Mouse (Mus musculus): ENCODE results near the gene Tardbp. TPM values are rescaled to one million over a fixed set of nuclear protein-coding genes. Genes with fewer than 3 reads are reported as not detected.

The Tardbp gene
- 337 and 369 TPM in 2 replicates for polyA plus RNA-seq (2015; fragmentation: Nextera tagmentation; extraction: Ambion mirVana)

DNA sequence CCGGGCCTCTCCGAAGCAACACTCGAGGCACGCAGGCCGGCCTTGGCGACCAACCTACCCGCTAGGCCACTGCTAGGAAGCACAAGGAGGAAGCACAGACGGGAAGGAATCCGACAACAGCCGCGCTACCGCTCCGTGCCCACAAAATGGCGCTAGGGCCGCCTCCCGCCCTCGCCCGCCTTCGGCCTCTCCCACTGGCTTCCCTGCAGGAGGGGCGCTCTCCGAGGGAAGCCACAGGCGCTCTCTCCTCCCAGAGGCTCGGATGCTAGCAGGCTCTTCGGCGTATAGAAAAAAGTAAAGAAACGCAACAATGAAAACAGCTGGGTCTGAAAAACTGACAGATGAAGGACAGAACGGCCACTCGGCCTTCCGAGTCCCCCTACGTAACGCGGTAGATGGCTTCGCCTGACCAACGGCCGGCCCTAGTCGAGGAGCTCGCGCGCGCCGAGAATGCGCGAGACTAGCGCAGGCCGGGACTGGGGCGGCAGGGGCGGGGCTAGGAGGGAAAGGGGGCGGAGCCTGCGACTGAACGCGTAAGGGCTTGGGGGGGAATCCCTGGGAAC lies at the start of gene Tardbp:
Gene Tardbp, minus strand, starts transcription at position 397 of the 563 bp plus-strand sequence.
- ATAC-seq (ENCODE audit: low FRiP score, low TSS enrichment), result peak; percentile 97
- WGBS, result under 1% methylated on average over 51 of the region's 51 CpGs
- peak within 1 kb of the TSS; percentile 78 for H3K4me3 ChIP-seq (ENCODE audit: low read length)
- H3K4me2 ChIP-seq (replicated peaks; ENCODE audit: low read depth, low read length), result peak within 1 kb of the TSS; percentile 85
- H3K4me1 ChIP-seq (ENCODE audit: insufficient read depth, low read length), result peaks cover 21% of the 10 kb centered on the region
- H3K9me3 ChIP-seq (ENCODE audit: low read length), result no peaks in the 10 kb centered on the region
- peak within 1 kb of the TSS; percentile 95 for H3K27ac ChIP-seq (ENCODE audit: low read length)
- H3K27me3 ChIP-seq (ENCODE audit: insufficient read depth, low read length), result no peaks in the 10 kb centered on the region
- peaks cover 29% of the 10 kb centered on the region for H3K36me3 ChIP-seq (ENCODE audit: insufficient read depth, low read length)
- peak within 1 kb of the TSS; percentile 100 for H3K9ac ChIP-seq (replicated peaks; ENCODE audit: low read length)

DNA sequence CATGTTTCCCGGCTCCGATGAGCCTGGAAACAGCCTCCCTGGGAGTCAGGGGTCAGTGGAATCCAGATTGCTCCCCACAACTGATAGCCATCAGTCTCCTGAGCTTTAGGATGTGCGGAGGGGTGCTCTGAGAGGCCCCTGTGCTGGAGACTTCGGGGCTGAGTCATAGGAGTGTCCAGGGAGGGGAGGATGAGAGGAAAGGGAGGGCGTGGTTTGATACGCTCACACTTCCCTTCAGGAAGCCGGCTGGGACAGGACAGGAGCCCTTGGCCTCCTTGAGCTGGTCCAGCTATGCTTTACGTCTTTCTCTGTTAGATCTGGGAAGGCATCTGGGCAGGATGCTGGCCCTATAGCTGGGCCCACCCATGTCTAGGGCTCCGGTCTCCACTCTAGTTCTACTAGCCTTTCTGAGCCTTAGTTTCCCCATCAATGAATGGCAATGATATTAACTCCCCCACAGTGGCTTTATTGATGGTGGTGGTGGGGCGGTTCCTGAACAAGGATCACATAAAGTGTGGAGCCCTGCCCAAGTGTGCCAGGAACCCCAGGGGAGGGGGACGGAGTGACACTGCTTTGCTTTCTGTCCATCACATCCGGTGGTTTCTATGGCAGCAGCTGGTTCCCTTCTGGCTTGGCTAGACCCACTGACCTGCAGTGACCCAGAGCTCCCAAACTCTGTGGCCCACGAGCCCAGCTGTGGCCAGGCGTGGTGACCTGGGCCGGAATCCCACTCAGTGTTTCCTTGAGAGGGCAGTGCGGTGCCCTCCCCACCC lies 49.6 kb upstream of the Tardbp start:
- WGBS, result 12% methylated on average over 16 of the region's 16 CpGs
- H3K36me3 ChIP-seq (ENCODE audit: insufficient read depth, low read length), result no peaks in the 10 kb centered on the region
- peak; percentile 88 for ATAC-seq (ENCODE audit: low FRiP score, low TSS enrichment)
- no peak overlapping the region for H3K4me3 ChIP-seq (ENCODE audit: low read length)
- H3K4me2 ChIP-seq (replicated peaks; ENCODE audit: low read depth, low read length), result 0 out of 2 replicates have a peak overlapping the region, but pooled peaks have one; percentile 1
- no peaks in the 10 kb centered on the region for H3K27me3 ChIP-seq (ENCODE audit: insufficient read depth, low read length)
- H3K4me1 ChIP-seq (ENCODE audit: insufficient read depth, low read length), result peaks cover 30% of the 10 kb centered on the region
- no peak overlapping the region; the same call in 1 of the 2 replicates for H3K9ac ChIP-seq (replicated peaks; ENCODE audit: low read length)
- H3K9me3 ChIP-seq (ENCODE audit: low read length), result no peaks in the 10 kb centered on the region
- peak overlapping the region; percentile 83 for H3K27ac ChIP-seq (ENCODE audit: low read length)

DNA sequence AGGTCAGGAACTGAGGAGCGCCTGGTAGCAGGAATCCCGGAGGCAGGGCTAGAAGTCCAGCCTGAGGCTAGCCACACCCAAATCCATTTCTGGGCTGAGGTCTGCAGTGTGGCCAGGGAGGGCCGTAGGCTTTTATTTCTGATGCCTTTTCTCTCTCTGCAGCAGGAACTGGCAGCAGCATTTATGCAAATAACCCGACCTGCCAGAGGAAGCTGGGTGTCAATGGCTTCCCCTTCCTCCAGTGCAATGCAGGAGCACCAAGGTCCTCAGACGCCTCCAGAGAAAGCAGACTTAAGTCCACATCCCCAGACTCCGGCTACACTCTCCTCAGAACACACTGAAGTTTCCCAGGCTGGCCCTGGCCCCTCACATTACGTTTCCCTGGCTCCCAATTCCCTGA lies 48.2 kb upstream of the Tardbp start:
- Histone ChIP-seq H3K4me1 (ENCODE audit: insufficient read depth, low read length) (peaks cover 30% of the 10 kb centered on the region), H3K36me3 (ENCODE audit: insufficient read depth, low read length) (no peaks in the 10 kb centered on the region), H3K27me3 (ENCODE audit: insufficient read depth, low read length) (no peaks in the 10 kb centered on the region), H3K4me3 (ENCODE audit: low read length) (no peak overlapping the region), H3K9ac (replicated peaks; ENCODE audit: low read length) (no peak overlapping the region; the same call in 1 of the 2 replicates), H3K27ac (ENCODE audit: low read length) (peak overlapping the region; percentile 83; the same call in 1 of the 2 replicates), H3K9me3 (ENCODE audit: low read length) (no peaks in the 10 kb centered on the region), H3K4me2 (replicated peaks; ENCODE audit: low read depth, low read length) (no peak overlapping the region)
- WGBS, result 37% methylated on average over 7 of the region's 7 CpGs
- ATAC-seq (ENCODE audit: low FRiP score, low TSS enrichment), result no peak

DNA sequence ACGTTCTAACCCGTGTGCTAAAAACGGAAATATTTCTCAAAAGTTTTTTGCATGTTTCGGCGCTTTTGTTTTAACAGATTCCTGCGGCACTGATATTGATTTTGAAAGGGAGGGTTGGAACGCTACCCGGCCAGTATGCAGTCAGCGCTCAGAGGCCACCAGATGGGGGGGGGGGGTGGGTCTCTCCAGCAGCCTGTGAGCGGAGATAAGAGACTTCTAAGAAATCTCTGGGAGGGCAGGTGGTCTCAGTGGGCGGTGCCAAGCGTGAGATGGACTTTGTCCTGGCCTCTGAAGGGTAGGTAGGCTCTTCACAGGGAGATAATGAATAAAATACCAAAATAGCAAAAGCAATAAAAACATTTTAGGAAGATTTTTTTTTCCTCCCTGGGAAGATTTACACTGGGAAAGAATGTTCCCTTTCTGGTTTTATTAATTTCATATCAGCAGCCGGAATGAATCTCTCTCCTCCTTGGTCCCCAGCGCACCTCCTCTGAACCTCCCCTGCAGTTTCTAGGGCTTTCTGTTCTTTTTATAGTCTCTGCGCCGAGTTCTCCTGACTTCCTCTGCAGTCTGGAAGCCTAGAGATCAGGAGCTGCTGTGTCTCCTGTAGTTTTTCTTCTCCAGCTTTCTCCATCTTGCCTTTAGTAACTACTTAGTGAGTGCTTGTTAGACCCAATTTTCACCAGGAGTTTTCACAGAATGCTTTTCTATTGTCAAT lies 44.6 kb upstream of the Tardbp start:
- Histone ChIP-seq H3K27me3 (ENCODE audit: insufficient read depth, low read length) (no peaks in the 10 kb centered on the region), H3K4me1 (ENCODE audit: insufficient read depth, low read length) (peaks cover 19% of the 10 kb centered on the region), H3K9ac (replicated peaks; ENCODE audit: low read length) (no peak overlapping the region), H3K27ac (ENCODE audit: low read length) (no peak overlapping the region), H3K9me3 (ENCODE audit: low read length) (no peaks in the 10 kb centered on the region), H3K4me2 (replicated peaks; ENCODE audit: low read depth, low read length) (no peak overlapping the region), H3K4me3 (ENCODE audit: low read length) (no peak overlapping the region), H3K36me3 (ENCODE audit: insufficient read depth, low read length) (no peaks in the 10 kb centered on the region)
- no peak for ATAC-seq (ENCODE audit: low FRiP score, low TSS enrichment)
- WGBS, result 54% methylated on average over 16 of the region's 16 CpGs

DNA sequence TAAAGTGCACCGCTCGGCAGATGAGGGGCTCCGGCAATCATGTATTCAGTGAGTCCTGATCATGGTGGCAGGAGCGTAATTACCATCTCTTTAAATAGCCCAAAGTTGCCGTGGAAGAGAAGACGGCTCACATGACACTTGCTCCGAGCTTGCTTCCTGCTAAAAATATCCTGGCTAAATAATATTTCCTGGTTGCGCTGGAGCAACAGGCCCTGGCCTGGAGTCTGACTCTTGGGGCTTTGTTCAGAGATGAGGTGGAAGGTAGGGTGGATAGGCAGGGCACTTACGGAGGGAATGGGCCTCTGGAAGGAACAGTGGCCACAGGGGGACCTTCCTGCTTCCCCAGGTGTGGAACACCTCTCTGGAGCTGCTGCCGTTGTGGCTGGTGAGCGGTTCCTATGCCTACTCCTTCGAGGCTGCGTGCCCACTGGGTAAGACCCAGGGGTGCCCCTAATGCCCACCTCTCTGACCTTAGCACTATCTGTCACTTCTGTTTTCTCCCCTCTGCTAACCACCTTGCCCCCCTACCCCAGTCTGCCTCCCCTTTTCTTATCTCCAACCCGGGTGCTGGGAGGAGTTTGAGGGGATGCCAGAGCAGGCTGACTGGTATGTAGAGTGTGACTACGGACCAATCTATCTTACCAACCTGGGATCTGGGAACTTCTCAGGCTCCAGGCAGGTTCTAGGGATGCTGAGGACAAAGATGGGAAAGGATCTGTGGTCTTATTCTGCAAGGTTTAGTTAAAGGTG lies 40.4 kb upstream of the Tardbp start:
- Histone ChIP-seq H3K27ac (ENCODE audit: low read length) (no peak overlapping the region), H3K9me3 (ENCODE audit: low read length) (no peaks in the 10 kb centered on the region), H3K27me3 (ENCODE audit: insufficient read depth, low read length) (no peaks in the 10 kb centered on the region), H3K4me1 (ENCODE audit: insufficient read depth, low read length) (peaks cover 7% of the 10 kb centered on the region; the same call in 1 of the 2 replicates), H3K4me3 (ENCODE audit: low read length) (no peak overlapping the region), H3K36me3 (ENCODE audit: insufficient read depth, low read length) (no peaks in the 10 kb centered on the region), H3K9ac (replicated peaks; ENCODE audit: low read length) (no peak overlapping the region), H3K4me2 (replicated peaks; ENCODE audit: low read depth, low read length) (no peak overlapping the region)
- ATAC-seq (ENCODE audit: low FRiP score, low TSS enrichment), result no peak
- WGBS, result 78% methylated on average over 15 of the region's 15 CpGs

DNA sequence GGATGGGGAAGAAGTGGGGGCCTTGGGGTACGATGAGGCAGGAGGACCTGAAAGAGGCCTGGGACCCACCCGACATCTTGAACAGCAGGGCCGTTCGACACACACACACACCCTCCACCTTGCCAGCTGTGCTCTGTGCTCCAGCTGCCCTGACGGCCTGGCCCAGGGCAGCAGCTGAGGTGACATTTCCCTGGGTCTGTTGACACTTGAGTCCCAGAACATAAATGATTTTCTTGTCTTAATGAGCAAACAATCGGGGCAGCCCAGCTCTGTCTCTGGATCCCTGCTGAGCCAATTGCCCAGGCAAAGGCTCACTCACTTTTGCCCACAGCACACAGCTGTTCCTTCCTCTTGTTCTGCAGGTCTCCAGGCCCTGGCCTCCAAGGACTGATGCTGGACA lies 37.2 kb upstream of the Tardbp start:
- WGBS, result 34% methylated on average over 6 of the region's 6 CpGs
- peaks cover 12% of the 10 kb centered on the region; the same call in 1 of the 2 replicates for H3K4me1 ChIP-seq (ENCODE audit: insufficient read depth, low read length)
- no peaks in the 10 kb centered on the region for H3K9me3 ChIP-seq (ENCODE audit: low read length)
- H3K36me3 ChIP-seq (ENCODE audit: insufficient read depth, low read length), result no peaks in the 10 kb centered on the region
- no peak overlapping the region for H3K4me2 ChIP-seq (replicated peaks; ENCODE audit: low read depth, low read length)
- H3K27me3 ChIP-seq (ENCODE audit: insufficient read depth, low read length), result no peaks in the 10 kb centered on the region
- H3K27ac ChIP-seq (ENCODE audit: low read length), result no peak overlapping the region
- no peak overlapping the region for H3K9ac ChIP-seq (replicated peaks; ENCODE audit: low read length)
- no peak for ATAC-seq (ENCODE audit: low FRiP score, low TSS enrichment)
- no peak overlapping the region for H3K4me3 ChIP-seq (ENCODE audit: low read length)

DNA sequence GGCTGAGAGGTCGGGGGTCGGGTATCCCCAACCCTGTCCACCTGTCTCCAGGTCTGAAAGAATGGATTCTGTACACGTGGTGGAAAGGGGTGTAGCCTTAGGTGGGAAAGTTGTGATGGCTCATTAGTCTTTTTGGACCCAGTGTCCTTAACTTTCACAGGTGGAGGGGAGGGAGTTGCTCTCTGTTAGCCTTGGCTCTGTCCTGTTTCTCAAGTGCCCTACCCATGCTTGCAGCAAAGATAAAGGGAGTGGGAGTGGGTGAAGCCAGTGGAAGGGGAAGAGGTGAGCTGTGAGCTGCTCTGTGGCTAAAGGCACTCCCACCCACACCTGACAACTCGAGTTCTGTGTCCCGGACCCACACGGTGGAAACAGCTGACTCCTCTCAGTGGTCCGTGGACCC lies 36.5 kb upstream of the Tardbp start:
- ATAC-seq (ENCODE audit: low FRiP score, low TSS enrichment), result no peak
- 56% methylated on average over 7 of the region's 7 CpGs for WGBS
- no peak overlapping the region for H3K9ac ChIP-seq (replicated peaks; ENCODE audit: low read length)

DNA sequence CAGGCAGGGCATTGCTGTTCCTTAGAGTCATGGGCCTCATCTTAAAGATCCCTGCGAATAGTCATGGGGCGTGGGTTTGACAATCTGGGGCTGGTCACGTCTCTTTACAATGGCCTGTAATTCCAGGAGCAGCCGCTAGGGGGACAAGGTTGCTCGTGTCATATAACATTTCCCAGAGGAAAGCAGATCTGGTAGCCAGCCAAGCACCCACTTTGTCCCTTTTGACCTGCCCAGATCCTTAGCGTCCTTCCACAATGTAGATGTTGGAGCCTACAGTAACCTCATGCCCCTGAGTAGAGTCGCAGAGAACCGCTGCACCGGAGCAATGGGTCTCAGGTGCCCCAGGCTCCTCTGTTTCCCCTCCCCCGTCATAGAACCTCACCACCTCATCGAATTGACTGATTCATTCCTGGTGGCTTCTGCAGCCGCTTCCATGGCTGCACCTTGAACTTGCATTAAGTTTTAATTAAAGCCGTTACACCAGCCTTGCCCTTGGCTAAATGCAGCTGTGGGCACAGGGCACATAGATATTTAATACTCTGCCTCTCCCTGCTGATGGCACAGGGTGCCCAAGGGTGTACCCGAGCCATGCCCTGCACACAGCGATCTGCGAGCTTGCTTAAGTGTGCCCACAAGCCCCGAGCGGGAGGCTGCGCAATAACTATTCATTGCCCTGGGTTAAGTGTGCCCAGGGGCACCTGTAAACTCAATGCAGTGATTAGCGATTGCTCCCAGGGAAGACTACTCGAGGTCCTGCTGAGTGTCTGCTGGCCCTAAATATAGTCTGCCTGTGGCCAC lies 35.5 kb upstream of the Tardbp start:
- Histone ChIP-seq H3K4me2 (replicated peaks; ENCODE audit: low read depth, low read length) (peak overlapping the region; percentile 37), H3K27ac (ENCODE audit: low read length) (no peak overlapping the region), H3K4me3 (ENCODE audit: low read length) (no peak overlapping the region; the same call in 1 of the 2 replicates), H3K27me3 (ENCODE audit: insufficient read depth, low read length) (no peaks in the 10 kb centered on the region), H3K36me3 (ENCODE audit: insufficient read depth, low read length) (no peaks in the 10 kb centered on the region), H3K9me3 (ENCODE audit: low read length) (no peaks in the 10 kb centered on the region), H3K4me1 (ENCODE audit: insufficient read depth, low read length) (peaks cover 12% of the 10 kb centered on the region; the same call in 1 of the 2 replicates), H3K9ac (replicated peaks; ENCODE audit: low read length) (no peak overlapping the region)
- WGBS, result 29% methylated on average over 21 of the region's 21 CpGs
- ATAC-seq (ENCODE audit: low FRiP score, low TSS enrichment), result 0 out of 2 replicates have a peak, but pooled peaks have one; percentile 22

More for the DNA sequence above, 36.5 kb upstream of the Tardbp start:
- no peak overlapping the region for H3K4me3 ChIP-seq (ENCODE audit: low read length)
- no peaks in the 10 kb centered on the region for H3K9me3 ChIP-seq (ENCODE audit: low read length)
- no peak overlapping the region for H3K4me2 ChIP-seq (replicated peaks; ENCODE audit: low read depth, low read length)
- H3K27me3 ChIP-seq (ENCODE audit: insufficient read depth, low read length), result no peaks in the 10 kb centered on the region
- H3K36me3 ChIP-seq (ENCODE audit: insufficient read depth, low read length), result no peaks in the 10 kb centered on the region
- no peak overlapping the region for H3K27ac ChIP-seq (ENCODE audit: low read length)
- peaks cover 12% of the 10 kb centered on the region; the same call in 1 of the 2 replicates for H3K4me1 ChIP-seq (ENCODE audit: insufficient read depth, low read length)

Measured in kidney, embryonic 16.5 days (tissue).